Mouse (Mus musculus) heart, embryonic 11.5 days (tissue): Measurements from ENCODE around the gene Atp8a1. TPM values are rescaled to one million over a fixed set of nuclear protein-coding genes. Genes with fewer than 3 reads are reported as not detected.

Source experiments
- ATAC-seq: fragments of 200-750 bp; cut with Nextera tagmentation; replicated peaks from 2 replicates; pipeline ENCODE4 v1.8.0; 2017; ENCODE audit warnings: moderate library complexity; ENCODE audit not compliant: insufficient number of reproducible peaks, low FRiP score, low TSS enrichment
- H3K27ac ChIP-seq: fragments of 300-500 bp; sonication (generic); 2 replicates; pipeline ENCODE4 v1.5.1; 2014; ENCODE audit warnings: mild to moderate bottlenecking, low read depth, low read length
- H3K27me3 ChIP-seq: fragments of 300-500 bp; sonication (generic); 2 replicates; pipeline ENCODE4 v1.6.1; 2014; ENCODE audit warnings: mild to moderate bottlenecking, low read length, mixed read lengths; ENCODE audit not compliant: control insufficient read depth, insufficient read depth
- H3K36me3 ChIP-seq: fragments of 300-500 bp; sonication (generic); 2 replicates; pipeline ENCODE4 v1.6.1; 2014; ENCODE audit warnings: mild to moderate bottlenecking, low read length, moderate library complexity, mixed read lengths; ENCODE audit not compliant: control insufficient read depth, insufficient read depth
- H3K4me1 ChIP-seq: fragments of 300-500 bp; sonication (generic); 2 replicates; pipeline ENCODE4 v1.6.1; 2014; ENCODE audit warnings: low read length; ENCODE audit not compliant: control insufficient read depth, insufficient read depth
- H3K4me2 ChIP-seq: fragments of 300-500 bp; sonication (generic); 2 replicates; pipeline ENCODE4 v1.6.1; 2014; ENCODE audit warnings: mild to moderate bottlenecking, moderate library complexity
- H3K4me3 ChIP-seq: fragments of 300-500 bp; sonication (generic); 2 replicates; pipeline ENCODE4 v1.5.1; 2014; ENCODE audit warnings: low read depth, low read length
- H3K9ac ChIP-seq: fragments of 300-500 bp; sonication (generic); 2 replicates; pipeline ENCODE4 v1.6.1; 2014; ENCODE audit warnings: mild to moderate bottlenecking, low read depth, low read length, moderate library complexity
- H3K9me3 ChIP-seq: fragments of 300-500 bp; sonication (generic); replicated peaks from 2 replicates; pipeline ENCODE4 v1.6.1; 2016; ENCODE audit warnings: low read length; ENCODE audit not compliant: control insufficient read depth
- WGBS: fragments of 180-500 bp; shearing (Covaris S2); extraction: QIAGEN DNeasy Blood & Tissue Kit; methylation state at CpG from one replicate; pipeline ENCODE4 v1.1.7; 2014; ENCODE audit not compliant: insufficient replicate concordance; 5-methylcytosine and 5-hydroxymethylcytosine counted together
- polyA plus RNA-seq: library from polyadenylated mRNA; unstranded; fragments of >200 nt; fragmentation: Nextera tagmentation; extraction: Ambion mirVana; gene quantifications from 2 replicates; pipeline ENCODE4 v1.2.1, GENCODE M21; 2014

Gene Atp8a1
- polyA plus RNA-seq, 1 experiment from 2014 or later, result 25.1 TPM

DNA sequence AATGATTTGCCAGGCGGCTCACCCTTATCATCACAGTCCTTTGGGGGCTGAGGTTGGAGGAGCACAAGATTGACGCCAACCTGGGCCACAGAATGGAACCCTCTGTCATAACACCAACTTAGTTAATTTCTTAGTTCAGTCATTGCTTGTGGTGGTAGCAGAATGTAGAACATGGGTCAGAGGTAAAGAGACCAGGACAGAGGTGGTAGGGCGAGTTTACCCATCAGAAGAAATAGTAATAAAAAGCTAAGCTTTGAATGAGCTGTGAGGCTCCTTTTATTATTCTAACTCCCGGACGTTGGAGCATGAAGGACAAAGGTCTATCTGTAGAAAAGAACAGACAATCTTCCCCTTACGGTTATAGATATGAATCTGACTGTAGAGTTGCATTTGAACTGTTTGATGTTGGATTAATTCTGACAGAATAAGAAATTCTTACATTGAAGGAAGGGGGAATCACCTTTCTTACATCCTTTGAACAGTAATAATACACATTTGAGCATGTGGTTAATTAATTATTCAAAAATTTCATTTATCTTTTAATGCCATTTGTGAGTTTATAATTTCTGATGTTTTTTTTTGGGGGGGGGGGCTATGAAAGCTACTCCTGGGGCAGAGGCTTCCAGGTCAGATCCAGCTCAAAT lies 7.9 kb upstream of the Atp8a1 start:
- Histone ChIP-seq H3K27ac (no peak overlapping the region), H3K36me3 (no peaks in the 10 kb centered on the region), H3K4me2 (no peak overlapping the region), H3K4me1 (no peaks in the 10 kb centered on the region), H3K4me3 (no peak overlapping the region), H3K9me3 (no peaks in the 10 kb centered on the region), H3K27me3 (no peaks in the 10 kb centered on the region), H3K9ac (no peak overlapping the region)
- ATAC-seq, result no peak
- 74% methylated on average over 6 of the region's 6 CpGs for WGBS

DNA sequence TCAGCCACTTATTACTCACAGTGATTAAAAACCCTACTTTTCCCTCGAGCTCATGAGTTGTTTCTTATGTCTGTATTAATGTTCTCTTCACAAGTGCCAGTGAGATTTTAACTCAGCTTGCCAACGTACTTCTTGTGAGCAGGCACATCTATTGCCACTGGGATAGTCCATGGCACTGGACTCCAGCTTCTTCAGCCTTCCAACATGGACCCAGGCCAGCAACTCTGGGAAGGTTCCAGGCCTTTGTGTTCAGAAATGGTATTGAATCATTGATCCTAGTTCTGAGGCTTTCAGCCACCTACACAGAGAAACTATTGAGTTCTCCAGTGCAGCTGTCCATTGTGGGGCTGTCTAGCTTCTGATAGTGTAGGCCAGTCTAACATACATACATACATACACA lies 5.6 kb upstream of the Atp8a1 start:
- Histone ChIP-seq H3K4me2 (no peak overlapping the region), H3K9me3 (no peaks in the 10 kb centered on the region), H3K36me3 (no peaks in the 10 kb centered on the region), H3K9ac (no peak overlapping the region), H3K4me3 (no peak overlapping the region), H3K27me3 (no peaks in the 10 kb centered on the region), H3K27ac (no peak overlapping the region), H3K4me1 (no peaks in the 10 kb centered on the region)
- WGBS, result 64% methylated on average over 2 of the region's 2 CpGs
- no peak for ATAC-seq

DNA sequence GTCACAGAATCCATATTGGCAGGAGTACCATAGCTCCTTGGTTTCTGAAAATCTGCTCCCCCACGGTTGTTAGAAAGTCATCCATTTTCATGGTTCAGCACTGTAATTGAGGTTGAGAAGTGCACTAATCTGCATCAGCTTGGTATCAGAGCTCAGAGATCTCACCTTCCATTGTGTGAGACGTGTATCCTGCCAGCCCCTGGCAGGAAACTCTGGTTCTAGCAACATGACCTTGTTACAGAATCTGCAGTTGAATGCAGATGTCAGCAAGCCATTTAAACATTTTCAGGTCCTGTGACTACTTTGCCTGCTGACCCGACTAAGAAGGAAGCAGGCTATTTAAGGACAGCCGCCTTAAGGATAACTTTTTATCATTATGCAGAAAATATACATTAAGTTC lies 2.2 kb upstream of the Atp8a1 start:
- Histone ChIP-seq H3K4me3 (no peak overlapping the region), H3K9ac (no peak overlapping the region), H3K9me3 (no peaks in the 10 kb centered on the region), H3K36me3 (no peaks in the 10 kb centered on the region), H3K4me1 (peaks cover 13% of the 10 kb centered on the region), H3K27ac (no peak overlapping the region), H3K4me2 (no peak overlapping the region), H3K27me3 (no peaks in the 10 kb centered on the region)
- no peak for ATAC-seq
- WGBS, result 67% methylated on average over 4 of the region's 4 CpGs

DNA sequence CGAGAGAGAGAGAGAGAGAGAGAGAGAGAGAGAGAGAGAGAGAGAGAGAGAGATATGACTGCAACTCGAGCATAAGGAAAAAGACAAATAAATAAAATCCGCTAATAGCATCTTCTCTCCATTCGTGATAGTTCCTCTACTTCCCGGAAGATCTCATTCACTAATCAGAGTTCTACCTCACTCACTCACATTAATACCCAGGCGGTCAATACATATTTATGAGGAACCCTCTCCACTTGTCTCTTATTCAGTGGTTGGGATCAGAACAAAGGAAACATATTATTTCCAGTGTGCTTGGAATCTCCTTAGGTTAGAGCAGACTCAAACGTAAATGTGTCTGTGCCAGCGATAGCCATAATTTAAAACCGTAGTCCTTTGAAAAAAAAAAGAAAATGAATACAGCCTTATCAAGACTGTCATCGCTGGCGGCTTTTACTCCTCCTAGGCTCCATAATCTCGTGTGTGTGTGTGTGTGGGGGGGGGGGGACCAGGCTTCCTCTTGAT lies 1.3 kb upstream of the Atp8a1 start:
- peaks cover 17% of the 10 kb centered on the region for H3K4me1 ChIP-seq
- H3K27ac ChIP-seq, result no peak overlapping the region
- H3K36me3 ChIP-seq, result no peaks in the 10 kb centered on the region
- H3K27me3 ChIP-seq, result no peaks in the 10 kb centered on the region
- H3K4me3 ChIP-seq, result no peak overlapping the region
- 52% methylated on average over 12 of the region's 12 CpGs for WGBS
- no peak overlapping the region for H3K9ac ChIP-seq
- no peak for ATAC-seq
- H3K4me2 ChIP-seq, result peak overlapping the region; percentile 72; the same call in 1 of the 2 replicates
- H3K9me3 ChIP-seq, result no peaks in the 10 kb centered on the region

DNA sequence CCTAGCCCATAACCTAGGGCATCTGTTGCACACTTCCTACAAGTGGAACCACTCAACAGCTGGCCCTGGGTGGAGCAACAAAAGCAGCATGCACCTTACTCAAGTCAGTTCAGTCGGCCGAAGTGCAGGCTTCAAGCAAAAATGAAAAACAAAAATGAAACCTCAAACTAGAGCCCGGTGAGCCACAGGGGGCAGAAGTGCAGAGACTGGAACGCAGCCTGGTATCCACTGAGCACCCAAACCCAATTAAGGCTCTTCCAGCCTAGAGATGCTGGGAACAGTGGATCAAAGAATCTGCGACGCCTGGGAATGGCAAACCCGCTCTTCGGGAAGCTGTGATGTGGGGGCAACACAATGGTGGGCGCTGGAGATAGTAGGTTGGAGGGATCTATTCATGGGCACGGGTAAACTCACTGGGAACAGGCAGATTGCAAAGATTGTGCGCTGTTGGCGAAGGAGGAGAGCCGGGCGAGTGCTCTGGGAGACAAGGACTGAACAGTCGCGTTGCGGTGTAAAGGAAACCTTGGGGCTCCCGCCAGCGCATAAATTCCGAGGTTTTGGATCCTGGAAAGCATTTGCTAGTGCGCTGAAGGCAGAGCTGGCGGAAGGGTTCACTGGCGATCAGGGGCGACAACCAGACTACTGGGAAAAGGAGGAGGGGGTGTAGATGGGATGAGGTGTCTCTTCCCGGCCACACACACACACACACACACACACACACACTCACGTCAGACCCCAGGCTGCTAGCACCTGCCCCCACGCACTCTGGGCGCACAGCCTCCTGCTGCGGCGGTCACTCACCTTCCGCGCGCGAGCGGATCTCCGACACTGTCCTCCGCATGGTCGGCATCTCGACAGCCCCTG lies 641 bp downstream of the Atp8a1 start:
- peak overlapping the region; percentile 72 for H3K4me2 ChIP-seq
- H3K27me3 ChIP-seq, result no peaks in the 10 kb centered on the region
- H3K27ac ChIP-seq, result peak overlapping the region; percentile 77; the same call in 1 of the 2 replicates
- H3K4me1 ChIP-seq, result peaks cover 21% of the 10 kb centered on the region
- H3K9ac ChIP-seq, result peak overlapping the region; percentile 69
- H3K4me3 ChIP-seq, result peak overlapping the region; percentile 63
- 2% methylated on average over 37 of the region's 39 CpGs for WGBS
- no peak; the same call in 1 of the 2 replicates for ATAC-seq
- no peaks in the 10 kb centered on the region for H3K36me3 ChIP-seq
- no peaks in the 10 kb centered on the region for H3K9me3 ChIP-seq

DNA sequence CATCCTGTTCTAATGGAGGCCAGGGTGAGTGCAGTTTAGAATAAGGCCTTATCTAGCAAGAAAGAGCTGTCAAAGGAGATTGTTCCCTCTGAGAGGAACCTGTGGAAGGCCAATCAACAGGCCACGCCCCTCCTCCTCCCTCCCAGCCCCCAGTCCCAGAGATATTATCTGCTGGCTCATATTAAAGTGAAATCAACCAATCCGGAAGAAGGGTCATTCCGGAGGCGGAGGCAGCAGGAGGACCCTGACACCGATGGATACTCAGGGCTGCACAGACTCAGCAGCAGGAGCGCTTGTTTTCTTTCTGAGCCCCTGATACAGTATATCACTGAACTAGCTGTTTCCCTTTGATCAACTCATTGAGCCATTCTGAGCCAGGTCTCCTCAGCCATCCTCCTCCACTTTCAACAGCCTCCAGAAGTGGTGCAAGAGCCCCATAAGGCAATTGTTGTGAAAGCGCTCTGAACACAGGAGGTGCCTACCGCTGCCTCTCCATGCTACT lies 2.0 kb downstream of the Atp8a1 start:
- no peaks in the 10 kb centered on the region for H3K27me3 ChIP-seq
- H3K27ac ChIP-seq, result 0 out of 2 replicates have a peak overlapping the region, but pooled peaks have one; percentile 22
- peak overlapping the region; percentile 72 for H3K4me2 ChIP-seq
- no peaks in the 10 kb centered on the region for H3K36me3 ChIP-seq
- 6% methylated on average over 8 of the region's 8 CpGs for WGBS
- H3K4me1 ChIP-seq, result peaks cover 21% of the 10 kb centered on the region
- peak overlapping the region; percentile 63 for H3K4me3 ChIP-seq
- H3K9me3 ChIP-seq, result no peaks in the 10 kb centered on the region
- H3K9ac ChIP-seq, result no peak overlapping the region
- ATAC-seq, result no peak

DNA sequence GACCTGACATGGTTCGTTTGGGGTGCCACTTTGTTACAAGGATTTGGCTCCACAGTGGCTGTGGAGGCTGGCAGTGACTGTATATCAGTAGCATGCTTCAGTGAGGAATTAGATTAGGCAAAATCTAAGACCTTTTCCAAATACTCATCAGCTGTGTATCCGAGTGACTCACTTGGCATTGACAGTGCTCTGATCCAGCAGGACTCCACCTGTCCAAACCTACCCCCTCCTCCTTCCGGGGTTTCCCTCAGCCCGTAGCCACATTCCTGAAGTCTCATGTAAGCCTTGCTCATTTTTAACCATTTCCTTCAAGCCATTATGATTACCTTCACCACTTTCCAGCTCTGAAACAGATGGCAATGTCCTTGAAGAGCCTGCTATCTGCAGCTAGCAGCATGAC lies 3.2 kb downstream of the Atp8a1 start:
- peaks cover 21% of the 10 kb centered on the region for H3K4me1 ChIP-seq
- no peaks in the 10 kb centered on the region for H3K9me3 ChIP-seq
- 64% methylated on average over 4 of the region's 4 CpGs for WGBS
- H3K27ac ChIP-seq, result no peak overlapping the region
- H3K4me3 ChIP-seq, result no peak overlapping the region
- H3K36me3 ChIP-seq, result no peaks in the 10 kb centered on the region
- ATAC-seq, result no peak
- no peak overlapping the region for H3K9ac ChIP-seq
- no peaks in the 10 kb centered on the region for H3K27me3 ChIP-seq
- no peak overlapping the region for H3K4me2 ChIP-seq

DNA sequence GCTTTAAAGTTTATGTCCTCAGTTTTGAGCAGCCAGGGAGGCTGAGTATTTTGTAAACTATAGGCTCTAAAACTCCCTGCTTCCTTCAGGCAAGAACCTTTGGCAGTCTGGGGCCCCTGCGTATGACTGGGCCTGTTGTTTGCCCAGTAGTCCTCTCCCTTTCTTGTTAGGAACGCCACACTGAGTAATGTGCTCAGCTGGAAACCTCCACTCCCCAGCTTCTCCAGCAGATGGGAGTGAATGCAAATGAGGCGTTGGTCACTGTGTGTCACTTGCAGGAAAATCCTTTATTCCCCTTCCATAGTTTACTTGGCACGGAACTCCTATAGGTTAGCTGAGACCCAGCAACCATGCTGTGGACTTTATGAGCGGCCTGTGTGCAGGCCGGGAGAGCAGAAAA lies 4.9 kb downstream of the Atp8a1 start:
- Histone ChIP-seq H3K4me2 (no peak overlapping the region), H3K36me3 (no peaks in the 10 kb centered on the region), H3K4me3 (no peak overlapping the region), H3K4me1 (peaks cover 21% of the 10 kb centered on the region), H3K27me3 (no peaks in the 10 kb centered on the region), H3K27ac (no peak overlapping the region), H3K9ac (no peak overlapping the region), H3K9me3 (no peaks in the 10 kb centered on the region)
- 52% methylated on average over 6 of the region's 6 CpGs for WGBS
- ATAC-seq, result no peak
